Mouse (Mus musculus) left cerebral cortex, postnatal 10 days (tissue): ENCODE data around the gene Wbp2nl. TPM values are rescaled to one million over a fixed set of nuclear protein-coding genes. Genes with fewer than 3 reads are reported as not detected.
A peak's percentile ranks its signal among the peaks of the same experiment; 100 is the strongest.
"Not testable (repeated sequence)": the region's sequence is repeated elsewhere in the genome, so short reads cannot be mapped to it uniquely, and the experiment has no call there.

ENCODE experiments used
- DNase-seq, 2 experiments: peaks; one replicate each; pipeline ENCODE4 v3.0.0; 2021 to 2022; ENCODE audit warnings: low spot score in 2 of 2, mixed read lengths in 1 of 2; ENCODE audit errors: extremely low spot score in 1 of 2
- intact Hi-C: fragments of 180-260 bp; cut with DNase I; formaldehyde crosslinking; loops from one replicate; pipeline ENCODE4 v1.15.1; 2025
- total RNA-seq, 2 experiments: library from RNA; stranded (reverse); gene quantifications; 2 replicates each; pipeline ENCODE4 v1.2.3; 2021

Wbp2nl gene
- total RNA-seq, 2 experiments from 2014 or later: not detected

DNA sequence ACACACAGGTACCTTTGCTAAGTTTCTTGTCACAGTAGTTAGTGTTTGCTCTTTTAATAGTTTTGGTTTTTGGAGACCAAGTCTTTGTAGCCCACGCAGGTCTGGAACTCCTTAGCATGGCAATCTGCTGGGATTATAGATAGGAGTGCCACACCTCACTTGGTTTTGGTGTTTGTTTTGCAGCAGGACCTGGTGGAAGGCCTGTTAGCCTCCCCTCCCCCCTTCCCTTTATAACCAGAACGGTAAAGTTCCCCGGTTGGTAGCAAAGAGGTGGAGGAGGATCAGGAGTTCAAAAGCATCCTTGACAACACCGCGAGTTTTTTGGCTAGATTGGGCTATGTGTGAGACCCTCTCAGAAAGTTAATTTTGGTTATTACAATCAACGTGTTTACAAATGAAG is 46.2 kb downstream of the Wbp2nl start:
- no peak for DNase-seq
- intact Hi-C loops: no loop called here

- intact Hi-C loops: no loop called here
- peak; percentile 99 for DNase-seq
Measured at GRCm38 (mm10) chr15:82345820-82346470, 47.2 kb downstream of the Wbp2nl start.

DNA sequence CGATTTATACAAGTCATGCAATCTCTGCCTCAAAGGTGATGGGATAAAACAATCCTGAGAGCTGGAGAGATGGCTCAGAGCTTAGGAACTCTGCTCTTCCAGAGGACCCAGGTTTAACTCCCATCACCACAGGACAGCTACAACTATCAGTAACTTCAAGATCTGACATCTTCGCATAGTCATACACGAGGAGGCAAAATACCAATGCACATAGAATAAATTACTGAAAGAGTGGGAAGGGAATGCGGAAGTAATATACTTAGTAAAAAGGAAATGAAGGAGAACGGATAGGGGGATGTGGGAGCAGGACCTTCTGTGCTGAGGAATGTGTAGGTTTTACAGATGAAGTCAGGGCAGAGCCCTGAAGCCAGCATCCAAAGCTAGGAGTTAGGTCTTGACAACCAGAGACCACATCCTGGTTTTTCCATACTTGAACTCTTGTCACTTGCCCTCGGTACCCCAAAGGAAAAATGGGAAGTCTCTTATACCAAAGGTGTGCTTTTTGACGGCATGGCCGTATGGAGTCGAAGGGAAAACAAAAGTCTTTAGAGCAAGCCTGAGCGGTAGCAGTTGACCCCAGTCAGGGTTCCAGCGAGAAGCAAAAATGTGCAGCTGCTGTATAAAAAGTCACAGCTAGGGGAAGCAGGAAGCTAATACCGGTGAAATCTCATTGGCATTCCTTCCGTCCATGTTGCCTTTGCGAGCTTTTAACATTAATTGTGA is 48.0 kb downstream of the Wbp2nl start:
- intact Hi-C loops: no loop called here
- DNase-seq: no peak

DNA sequence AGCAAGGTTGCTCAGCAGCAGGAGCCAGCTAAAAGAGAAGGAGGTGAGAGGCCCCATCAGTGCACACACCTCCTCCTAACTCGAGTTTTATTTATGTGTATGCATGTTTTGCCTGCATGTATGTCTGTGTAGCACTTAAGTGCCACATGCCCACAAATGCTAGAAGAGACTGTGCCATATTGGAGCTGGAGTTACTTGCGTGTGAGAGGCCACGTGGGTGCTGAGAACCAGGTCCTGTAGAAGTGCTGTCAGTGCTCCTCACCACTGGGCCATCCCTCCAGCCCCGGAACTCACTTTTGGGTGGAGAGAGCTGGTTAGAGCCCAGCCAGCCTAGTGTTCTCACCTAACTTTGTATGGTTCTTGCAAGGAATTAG is 48.5 kb downstream of the Wbp2nl start:
- DNase-seq: no peak
- intact Hi-C loops: no loop called here

GRCm38 (mm10) chr15:82347852-82348251 is 49.1 kb downstream of the Wbp2nl start:
- intact Hi-C loops: no loop called here

DNA sequence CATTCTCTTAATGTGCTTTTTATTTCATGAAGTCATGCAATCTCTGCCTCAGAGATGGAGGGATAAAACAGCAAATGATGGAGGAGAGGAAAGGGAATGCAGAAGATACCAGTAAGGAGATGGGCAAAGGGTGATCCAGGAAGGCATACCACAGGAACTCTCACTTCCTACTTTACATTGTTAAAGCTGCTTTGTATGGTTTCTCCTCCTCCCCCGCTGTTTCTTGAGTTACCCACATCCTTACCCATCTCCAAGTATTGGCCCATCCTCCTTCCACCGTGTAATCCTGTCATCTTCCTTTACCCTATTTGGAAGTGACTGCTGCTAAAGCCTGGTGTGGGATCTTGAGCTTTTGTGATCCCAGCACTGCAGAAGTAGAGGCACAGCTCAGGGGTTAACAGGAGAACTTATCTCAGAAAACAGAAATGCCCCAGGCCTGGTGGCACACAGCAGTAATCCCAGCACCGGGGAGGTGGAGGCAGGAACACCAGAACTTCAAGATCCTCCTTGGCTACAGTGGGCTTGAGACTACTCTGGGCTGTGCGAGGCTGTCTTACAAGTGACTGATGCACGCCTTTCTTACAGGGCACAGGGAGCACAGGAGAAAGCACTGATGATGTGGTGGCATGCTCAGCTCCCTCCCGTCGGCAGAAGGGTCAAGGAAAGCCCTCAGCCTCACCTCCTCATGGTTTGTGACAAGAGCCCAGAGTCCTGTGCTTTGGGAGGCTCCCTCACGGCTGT is 49.7 kb downstream of the Wbp2nl start:
- intact Hi-C loops: no loop called here
- DNase-seq: no peak

More at GRCm38 (mm10) chr15:82347852-82348251, 49.1 kb downstream of the Wbp2nl start:
- no peak for DNase-seq

GRCm38 (mm10) chr15:82348999-82349341 is 50.2 kb downstream of the Wbp2nl start:
- no peak for DNase-seq
- intact Hi-C loops: no loop called here

DNA sequence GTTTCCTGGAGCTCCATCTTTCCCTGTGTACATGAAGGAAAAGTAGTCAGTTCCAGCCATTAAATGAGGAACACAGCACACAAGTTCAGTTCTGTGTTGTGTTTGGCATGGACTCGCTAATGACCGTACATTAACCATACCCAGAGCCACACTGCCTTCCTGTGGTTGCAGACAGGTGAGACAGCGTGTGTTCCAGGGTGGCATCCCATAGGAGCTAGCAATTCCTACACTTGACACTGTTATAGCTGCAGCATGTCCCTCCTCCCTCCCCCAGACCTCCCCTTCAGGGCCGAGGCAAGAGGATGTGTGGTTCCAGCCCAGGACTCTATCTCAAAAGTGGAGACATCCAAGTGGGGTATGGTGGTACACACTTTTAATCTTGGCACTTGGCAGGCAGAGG is 51.6 kb downstream of the Wbp2nl start:
- intact Hi-C loops: no loop called here
- no peak for DNase-seq

GRCm38 (mm10) chr15:82351480-82351879 is 52.7 kb downstream of the Wbp2nl start:
- DNase-seq: no peak
- intact Hi-C loops: no loop called here

DNA sequence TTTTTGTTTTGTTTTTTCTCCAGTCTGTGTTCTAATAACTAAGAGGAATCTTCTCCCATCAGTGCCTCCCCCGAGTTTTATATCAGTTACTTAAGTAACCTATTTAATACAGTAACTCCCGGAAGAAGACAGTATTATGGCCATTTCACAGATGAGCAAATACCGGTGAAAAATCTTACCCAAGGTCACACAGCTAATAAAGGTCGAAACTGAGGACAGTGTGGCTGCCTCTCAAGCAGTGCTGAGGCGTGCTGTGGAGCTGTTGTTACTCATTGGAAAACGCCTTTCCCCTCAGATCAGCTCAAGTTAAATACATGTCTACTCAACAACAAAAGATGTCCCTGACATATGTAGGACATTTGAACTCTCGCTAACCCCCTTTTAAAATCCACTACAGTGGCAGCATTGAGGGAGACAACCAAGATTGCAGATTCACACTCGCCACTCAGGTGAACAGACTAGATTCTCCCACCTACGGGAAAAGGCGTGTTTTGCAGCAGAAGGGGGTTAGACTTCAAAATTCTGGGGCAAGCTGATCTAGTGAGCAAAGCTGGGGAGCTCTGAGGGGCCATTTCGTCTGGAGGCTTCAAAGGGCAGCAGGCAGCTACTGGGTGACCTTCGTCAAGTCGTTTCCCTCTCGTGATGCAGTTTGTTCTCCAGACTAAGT is 54.5 kb downstream of the Wbp2nl start:
- intact Hi-C loops: no loop called here
- no peak for DNase-seq

DNA sequence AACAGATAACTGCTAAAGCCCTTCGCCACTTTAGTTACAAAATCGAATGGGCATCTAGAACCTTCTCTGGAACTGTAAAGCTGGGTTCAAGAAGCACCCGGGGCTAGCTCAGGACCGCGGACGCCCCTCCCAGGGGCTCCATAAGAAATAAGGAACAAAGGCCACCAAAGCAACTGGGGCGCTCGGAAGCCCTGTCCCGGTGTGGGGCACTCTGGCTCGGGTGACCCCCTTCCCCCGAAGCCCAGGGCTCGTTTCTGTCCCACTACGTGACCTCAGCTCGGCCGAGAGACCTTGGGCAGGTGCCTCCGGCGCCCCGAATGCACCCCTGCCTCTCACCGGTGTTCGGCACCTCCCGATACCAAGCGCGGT is 55.0 kb downstream of the Wbp2nl start:
- intact Hi-C loops: loop anchor here (2.0 kb wide), 1 partner anchor 63 kb away; no protein-coding TSS in a partner anchor

DNA sequence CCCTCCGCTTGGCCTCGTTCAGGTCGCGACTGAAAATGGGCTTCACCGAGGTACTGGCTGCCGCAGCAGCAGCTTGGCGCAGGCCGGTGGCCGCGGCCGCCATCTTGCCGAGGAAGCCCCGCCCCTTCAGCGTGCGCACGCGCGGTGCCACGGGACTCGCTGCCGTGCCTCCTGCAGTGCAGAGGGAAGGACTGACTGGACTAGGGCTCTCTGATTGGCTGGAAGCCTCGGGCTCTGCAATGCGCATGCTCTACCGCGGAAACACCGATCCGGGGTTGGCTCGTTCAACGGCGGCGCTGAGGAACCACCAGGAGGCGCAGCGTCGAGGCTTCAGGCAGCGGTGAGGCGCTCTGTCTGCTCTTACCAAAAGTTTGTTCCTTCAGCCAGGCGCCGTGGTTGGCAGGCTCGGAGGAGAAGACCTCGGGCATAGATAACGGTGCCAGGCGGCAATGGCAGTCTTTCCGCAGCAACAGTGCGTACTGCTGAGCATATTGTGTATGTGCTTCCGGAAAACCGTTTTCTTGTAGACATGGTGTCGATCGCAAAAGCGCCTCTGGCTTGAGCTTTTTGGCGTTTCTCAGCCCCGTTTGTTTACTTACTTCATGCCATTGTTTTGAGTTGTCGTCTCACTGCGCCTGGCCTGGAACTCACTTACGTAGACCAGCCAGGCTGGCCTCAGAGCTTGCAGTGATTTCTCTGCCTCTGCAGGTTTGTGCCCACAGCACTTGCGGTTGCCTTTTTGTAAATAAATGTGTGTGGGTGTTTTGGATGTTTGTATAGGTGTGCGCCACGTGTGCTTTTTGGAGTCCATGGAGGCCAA is 55.6 kb downstream of the Wbp2nl start, which contains the start of gene Ndufa6:
Gene Ndufa6, minus strand, starts transcription at position 197 of the 820 bp plus-strand sequence.
- intact Hi-C loops: loop anchor here (2.0 kb wide), 1 partner anchor 62 kb away; no protein-coding TSS in a partner anchor
- DNase-seq: peak; percentile 97 to 98

More for the DNA sequence above, 55.0 kb downstream of the Wbp2nl start:
- no peak for DNase-seq

- intact Hi-C loops: no loop called here
- peak in 1 of 2 experiments; percentile 45 for DNase-seq
Measured at GRCm38 (mm10) chr15:82358431-82359260, 59.9 kb downstream of the Wbp2nl start.

- no peak for DNase-seq
- intact Hi-C loops: no loop called here
Measured at GRCm38 (mm10) chr15:82361459-82362018, 62.8 kb downstream of the Wbp2nl start.

- intact Hi-C loops: no loop called here
- no peak for DNase-seq
Measured at GRCm38 (mm10) chr15:82362234-82362633, 63.5 kb downstream of the Wbp2nl start.

- intact Hi-C loops, DNase-seq: not testable (repeated sequence)
Measured at GRCm38 (mm10) chr15:82363801-82364200, 65.0 kb downstream of the Wbp2nl start.
